Mouse (Mus musculus): ENCODE results near the gene Gm10563. TPM values are rescaled to one million over a fixed set of nuclear protein-coding genes. Genes with fewer than 3 reads are reported as not detected.

Gene Gm10563
- polyA plus RNA-seq, 1 experiment from 2014 or later = not detected

GRCm38 (mm10) chr4:155601997-155602456 is 43.2 kb downstream of the Gm10563 start:
- peak overlapping the region; percentile 99 for H3K27ac ChIP-seq (ENCODE audit: low read length)
- peaks cover 9% of the 10 kb centered on the region for H3K4me1 ChIP-seq (ENCODE audit: control insufficient read depth, insufficient read depth, low read length)
- no peaks in the 10 kb centered on the region for H3K27me3 ChIP-seq (replicated peaks; ENCODE audit: control insufficient read depth, insufficient read depth, low read length)
- H3K9ac ChIP-seq (ENCODE audit: low read depth, low read length) = peak overlapping the region; percentile 98
- H3K36me3 ChIP-seq (ENCODE audit: control insufficient read depth, insufficient read depth, low read length) = no peaks in the 10 kb centered on the region
- ATAC-seq = no peak
- under 1% methylated on average over 31 of the region's 31 CpGs for WGBS
- peak overlapping the region; percentile 80 for H3K4me2 ChIP-seq (ENCODE audit: low read depth, low read length)
- H3K4me3 ChIP-seq (ENCODE audit: low read length) = peak overlapping the region; percentile 98
- H3K9me3 ChIP-seq (ENCODE audit: control insufficient read depth, low read length) = no peaks in the 10 kb centered on the region

- Histone ChIP-seq H3K4me1 (ENCODE audit: control insufficient read depth, insufficient read depth, low read length) (peaks cover 9% of the 10 kb centered on the region), H3K27ac (ENCODE audit: low read length) (peak within 1 kb of the TSS; percentile 99), H3K36me3 (ENCODE audit: control insufficient read depth, insufficient read depth, low read length) (no peaks in the 10 kb centered on the region), H3K4me2 (ENCODE audit: low read depth, low read length) (peak within 1 kb of the TSS; percentile 80), H3K4me3 (ENCODE audit: low read length) (peak within 1 kb of the TSS; percentile 98), H3K27me3 (replicated peaks; ENCODE audit: control insufficient read depth, insufficient read depth, low read length) (no peaks in the 10 kb centered on the region), H3K9ac (ENCODE audit: low read depth, low read length) (peak within 1 kb of the TSS; percentile 98), H3K9me3 (ENCODE audit: control insufficient read depth, low read length) (no peaks in the 10 kb centered on the region)
- WGBS = under 1% methylated on average over 65 of the region's 65 CpGs
- ATAC-seq = peak; percentile 97
These were observed 43.9 kb downstream of the Gm10563 start, which contains the start of gene Slc35e2 for GRCm38 (mm10) chr4:155601091-155601996. Slc35e2 (plus strand) TSS chr4:155601416.

DNA sequence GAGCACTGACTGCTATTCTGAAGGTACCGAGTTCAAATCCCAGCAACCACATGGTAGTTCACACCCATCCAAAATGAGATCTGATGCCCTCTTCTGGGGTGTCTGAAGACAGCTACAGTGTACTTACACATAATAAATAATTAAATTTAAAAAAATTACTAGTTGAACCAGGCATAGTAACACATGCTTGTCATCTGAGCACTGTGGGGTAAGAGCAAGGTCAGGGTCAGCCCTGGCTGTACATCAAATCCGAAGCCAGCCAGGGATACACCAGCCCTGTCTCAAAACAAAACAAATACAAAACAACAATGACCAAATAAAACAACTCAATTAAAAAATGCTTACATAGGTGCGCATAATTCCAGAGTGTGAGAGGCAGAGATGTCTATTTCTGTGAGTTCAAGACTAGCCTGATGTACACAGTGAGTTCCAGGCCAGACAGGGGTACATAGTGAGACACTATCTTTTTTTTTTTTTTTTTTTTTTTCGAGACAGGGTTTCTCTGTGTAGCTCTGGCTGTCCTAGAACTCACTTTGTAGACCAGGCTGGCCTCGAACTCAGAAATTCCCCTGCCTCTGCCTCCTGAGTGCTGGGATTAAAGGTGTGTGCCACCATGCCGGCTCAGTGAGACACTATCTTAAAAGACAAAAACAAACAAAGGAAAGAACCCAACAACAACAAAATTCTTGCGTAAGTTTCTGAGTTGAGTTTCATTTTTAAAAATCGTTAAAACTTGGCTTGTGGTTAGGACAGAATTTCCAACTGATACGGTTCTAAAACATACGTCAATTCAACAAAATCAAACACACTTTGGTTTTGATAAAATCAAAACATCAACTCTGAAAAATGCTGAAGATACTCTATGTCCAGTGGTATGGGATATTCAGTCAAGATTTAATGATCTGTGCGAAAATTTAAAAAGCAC is 45.0 kb downstream of the Gm10563 start:
- no peaks in the 10 kb centered on the region for H3K27me3 ChIP-seq (replicated peaks; ENCODE audit: control insufficient read depth, insufficient read depth, low read length)
- ATAC-seq = no peak
- WGBS = 87% methylated on average over 10 of the region's 11 CpGs
- H3K4me3 ChIP-seq (ENCODE audit: low read length) = peak overlapping the region; percentile 98
- 0 out of 2 replicates have a peak overlapping the region, but pooled peaks have one; percentile 55 for H3K9ac ChIP-seq (ENCODE audit: low read depth, low read length)
- no peaks in the 10 kb centered on the region for H3K9me3 ChIP-seq (ENCODE audit: control insufficient read depth, low read length)
- H3K4me2 ChIP-seq (ENCODE audit: low read depth, low read length) = peak overlapping the region; percentile 80
- H3K36me3 ChIP-seq (ENCODE audit: control insufficient read depth, insufficient read depth, low read length) = no peaks in the 10 kb centered on the region
- no peak overlapping the region; the same call in 1 of the 2 replicates for H3K27ac ChIP-seq (ENCODE audit: low read length)
- peaks cover 9% of the 10 kb centered on the region for H3K4me1 ChIP-seq (ENCODE audit: control insufficient read depth, insufficient read depth, low read length)

DNA sequence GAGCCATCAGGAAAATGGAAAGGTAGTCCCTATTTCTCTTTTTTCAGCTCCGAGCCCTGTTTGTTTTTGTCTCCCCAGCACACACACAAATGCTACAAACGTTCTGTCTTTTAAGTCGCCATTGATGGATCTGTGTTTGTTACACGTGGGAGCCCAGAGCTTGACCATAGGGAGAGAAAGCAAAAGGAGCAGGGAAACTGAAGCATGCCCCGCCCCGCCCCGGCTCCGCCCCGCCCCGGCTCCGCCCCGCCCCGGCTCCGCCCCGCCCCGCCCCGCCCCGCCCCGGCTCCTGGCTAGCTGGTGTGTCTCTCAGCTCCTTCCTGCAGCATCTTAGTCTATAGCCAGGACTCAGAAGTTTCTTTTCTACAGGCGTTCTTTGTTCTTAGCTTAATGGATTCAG is 46.7 kb downstream of the Gm10563 start:
- WGBS = 18% methylated on average over 20 of the region's 20 CpGs
- no peak for ATAC-seq

GRCm38 (mm10) chr4:155596606-155597005 is 48.6 kb downstream of the Gm10563 start:
- Histone ChIP-seq H3K9ac (ENCODE audit: low read depth, low read length) (no peak overlapping the region), H3K4me2 (ENCODE audit: low read depth, low read length) (no peak overlapping the region), H3K36me3 (ENCODE audit: control insufficient read depth, insufficient read depth, low read length) (no peaks in the 10 kb centered on the region), H3K27ac (ENCODE audit: low read length) (no peak overlapping the region), H3K4me1 (ENCODE audit: control insufficient read depth, insufficient read depth, low read length) (no peaks in the 10 kb centered on the region), H3K4me3 (ENCODE audit: low read length) (no peak overlapping the region), H3K9me3 (ENCODE audit: control insufficient read depth, low read length) (no peaks in the 10 kb centered on the region), H3K27me3 (replicated peaks; ENCODE audit: control insufficient read depth, insufficient read depth, low read length) (no peaks in the 10 kb centered on the region)
- no peak for ATAC-seq
- WGBS = 82% methylated on average over 5 of the region's 5 CpGs

More for the DNA sequence above, 46.7 kb downstream of the Gm10563 start:
- peaks cover 9% of the 10 kb centered on the region; the same call in 1 of the 2 replicates for H3K4me1 ChIP-seq (ENCODE audit: control insufficient read depth, insufficient read depth, low read length)
- H3K4me2 ChIP-seq (ENCODE audit: low read depth, low read length) = no peak overlapping the region
- no peaks in the 10 kb centered on the region for H3K27me3 ChIP-seq (replicated peaks; ENCODE audit: control insufficient read depth, insufficient read depth, low read length)
- no peak overlapping the region for H3K27ac ChIP-seq (ENCODE audit: low read length)
- H3K36me3 ChIP-seq (ENCODE audit: control insufficient read depth, insufficient read depth, low read length) = no peaks in the 10 kb centered on the region
- no peaks in the 10 kb centered on the region for H3K9me3 ChIP-seq (ENCODE audit: control insufficient read depth, low read length)
- no peak overlapping the region for H3K9ac ChIP-seq (ENCODE audit: low read depth, low read length)
- no peak overlapping the region for H3K4me3 ChIP-seq (ENCODE audit: low read length)

DNA sequence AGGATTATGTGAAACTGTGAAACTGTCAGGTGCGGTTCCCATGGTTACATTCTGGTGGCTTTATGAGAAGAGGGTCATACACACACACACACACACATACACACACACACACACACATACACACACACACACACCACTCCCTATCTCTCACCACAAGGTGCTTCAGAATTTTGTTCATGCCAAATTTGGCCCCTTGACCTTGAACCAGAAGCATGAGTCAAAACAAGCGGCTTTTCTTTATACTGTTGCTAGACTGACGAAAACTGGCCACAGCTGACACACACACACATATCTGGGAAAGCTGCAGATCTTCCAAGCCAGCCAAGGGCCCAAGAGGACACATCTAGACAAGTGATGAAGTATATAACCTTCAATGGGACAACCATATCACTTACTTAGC is 49.4 kb downstream of the Gm10563 start:
- no peak for ATAC-seq
- no peaks in the 10 kb centered on the region for H3K9me3 ChIP-seq (ENCODE audit: control insufficient read depth, low read length)
- H3K27me3 ChIP-seq (replicated peaks; ENCODE audit: control insufficient read depth, insufficient read depth, low read length) = no peaks in the 10 kb centered on the region
- WGBS = 76% methylated on average over 3 of the region's 3 CpGs
- no peak overlapping the region for H3K9ac ChIP-seq (ENCODE audit: low read depth, low read length)
- H3K36me3 ChIP-seq (ENCODE audit: control insufficient read depth, insufficient read depth, low read length) = no peaks in the 10 kb centered on the region
- H3K4me3 ChIP-seq (ENCODE audit: low read length) = no peak overlapping the region
- H3K4me1 ChIP-seq (ENCODE audit: control insufficient read depth, insufficient read depth, low read length) = no peaks in the 10 kb centered on the region
- no peak overlapping the region for H3K27ac ChIP-seq (ENCODE audit: low read length)
- no peak overlapping the region for H3K4me2 ChIP-seq (ENCODE audit: low read depth, low read length)

- Histone ChIP-seq H3K4me3 (ENCODE audit: low read length) (no peak overlapping the region), H3K4me1 (ENCODE audit: control insufficient read depth, insufficient read depth, low read length) (no peaks in the 10 kb centered on the region), H3K36me3 (ENCODE audit: control insufficient read depth, insufficient read depth, low read length) (no peaks in the 10 kb centered on the region; the same call in 1 of the 2 replicates), H3K4me2 (ENCODE audit: low read depth, low read length) (no peak overlapping the region), H3K9me3 (ENCODE audit: control insufficient read depth, low read length) (no peaks in the 10 kb centered on the region), H3K27me3 (replicated peaks; ENCODE audit: control insufficient read depth, insufficient read depth, low read length) (no peaks in the 10 kb centered on the region), H3K9ac (ENCODE audit: low read depth, low read length) (no peak overlapping the region), H3K27ac (ENCODE audit: low read length) (no peak overlapping the region)
- ATAC-seq = no peak
- 59% methylated on average over 1 of the region's 1 CpGs for WGBS
These were observed 51.4 kb downstream of the Gm10563 start for GRCm38 (mm10) chr4:155593780-155594179.

DNA sequence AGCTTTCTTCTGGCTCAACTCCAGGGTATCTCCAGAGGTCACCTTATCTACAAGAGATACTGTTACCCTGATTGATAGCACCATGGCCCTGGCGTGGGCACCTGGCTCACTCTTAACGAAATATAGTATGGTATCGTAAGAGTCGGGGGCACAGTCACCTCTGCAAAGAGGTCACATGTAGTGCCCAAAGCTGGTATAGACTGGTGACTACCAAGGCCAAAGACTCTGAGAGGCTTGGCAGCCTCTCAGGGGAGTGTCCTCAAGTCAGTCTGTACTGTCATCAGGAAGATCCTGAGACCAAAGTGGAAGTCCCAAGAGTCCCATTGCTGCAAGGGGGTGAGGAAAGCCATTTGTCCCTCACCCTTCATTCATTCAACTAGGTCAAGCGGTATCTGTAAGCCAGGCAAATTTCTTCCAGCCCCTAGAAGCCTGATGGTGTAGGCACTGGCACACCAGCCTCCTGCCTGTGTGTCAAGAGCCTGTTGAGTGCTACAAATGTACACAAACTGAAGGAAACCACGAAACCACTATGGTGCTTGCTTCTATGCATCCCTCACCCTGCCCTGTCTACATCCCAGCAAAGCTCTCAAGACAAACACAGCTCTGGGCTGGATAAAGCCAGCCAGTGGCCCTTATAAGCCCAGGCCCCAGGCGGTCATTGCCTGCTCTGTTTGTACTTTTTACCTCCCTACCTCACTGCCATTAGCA is 54.0 kb downstream of the Gm10563 start:
- Histone ChIP-seq H3K4me3 (ENCODE audit: low read length) (no peak overlapping the region), H3K27me3 (replicated peaks; ENCODE audit: control insufficient read depth, insufficient read depth, low read length) (no peaks in the 10 kb centered on the region), H3K9ac (ENCODE audit: low read depth, low read length) (no peak overlapping the region), H3K9me3 (ENCODE audit: control insufficient read depth, low read length) (no peaks in the 10 kb centered on the region), H3K36me3 (ENCODE audit: control insufficient read depth, insufficient read depth, low read length) (peaks cover 7% of the 10 kb centered on the region; the same call in 1 of the 2 replicates), H3K4me2 (ENCODE audit: low read depth, low read length) (no peak overlapping the region), H3K4me1 (ENCODE audit: control insufficient read depth, insufficient read depth, low read length) (no peaks in the 10 kb centered on the region), H3K27ac (ENCODE audit: low read length) (no peak overlapping the region)
- ATAC-seq = no peak
- WGBS = 77% methylated on average over 7 of the region's 7 CpGs

Measured in intestine, embryonic 16.5 days (tissue).